Mouse (Mus musculus): ENCODE data around the gene Tmem50b.
A peak's percentile ranks its signal among the peaks of the same experiment; 100 is the strongest.

Tmem50b gene

GRCm38 (mm10) chr16:91565292-91565951, 32.2 kb downstream of the Tmem50b start:
- DNase-seq (ENCODE audit: extremely low read depth, low read depth), result no peak

- DNase-seq (ENCODE audit: extremely low read depth, low read depth), result no peak
Measured at GRCm38 (mm10) chr16:91564580-91565291, 32.9 kb downstream of the Tmem50b start.

GRCm38 (mm10) chr16:91561541-91562457, 35.8 kb downstream of the Tmem50b start:
- no peak for DNase-seq (ENCODE audit: extremely low read depth, low read depth)

- DNase-seq (ENCODE audit: extremely low read depth, low read depth), result no peak
Measured at GRCm38 (mm10) chr16:91561099-91561498, 36.5 kb downstream of the Tmem50b start.

GRCm38 (mm10) chr16:91557693-91558092, 39.9 kb downstream of the Tmem50b start:
- no peak for DNase-seq (ENCODE audit: extremely low read depth, low read depth)

- DNase-seq (ENCODE audit: extremely low read depth, low read depth), result no peak
Measured at GRCm38 (mm10) chr16:91557214-91557613, 40.4 kb downstream of the Tmem50b start.

- no peak for DNase-seq (ENCODE audit: extremely low read depth, low read depth)
Measured at GRCm38 (mm10) chr16:91556659-91557058, 40.9 kb downstream of the Tmem50b start.

- DNase-seq (ENCODE audit: extremely low read depth, low read depth), result no peak
Measured at GRCm38 (mm10) chr16:91555017-91555605, 42.5 kb downstream of the Tmem50b start.

- no peak for DNase-seq (ENCODE audit: extremely low read depth, low read depth)
Measured at GRCm38 (mm10) chr16:91553625-91554024, 44.0 kb downstream of the Tmem50b start.

- no peak for DNase-seq (ENCODE audit: extremely low read depth, low read depth)
Measured at GRCm38 (mm10) chr16:91552072-91552471, 45.5 kb downstream of the Tmem50b start.

- DNase-seq (ENCODE audit: extremely low read depth, low read depth), result no peak
Measured at GRCm38 (mm10) chr16:91551081-91551524, 46.5 kb downstream of the Tmem50b start.

- DNase-seq (ENCODE audit: extremely low read depth, low read depth), result no peak
Measured at GRCm38 (mm10) chr16:91549616-91550015, 48.0 kb downstream of the Tmem50b start.

GRCm38 (mm10) chr16:91548996-91549395, 48.6 kb downstream of the Tmem50b start:
- no peak for DNase-seq (ENCODE audit: extremely low read depth, low read depth)

- DNase-seq (ENCODE audit: extremely low read depth, low read depth), result no peak
Measured at GRCm38 (mm10) chr16:91548586-91548985, 49.0 kb downstream of the Tmem50b start.

- no peak for DNase-seq (ENCODE audit: extremely low read depth, low read depth)
Measured at GRCm38 (mm10) chr16:91547974-91548373, 49.6 kb downstream of the Tmem50b start.

- DNase-seq (ENCODE audit: extremely low read depth, low read depth), result no peak
Measured at GRCm38 (mm10) chr16:91546836-91547741, 50.5 kb downstream of the Tmem50b start, which contains the start of gene Ifngr2. Gene Ifngr2 (plus strand): TSS chr16:91547072.

- DNase-seq (ENCODE audit: extremely low read depth, low read depth), result no peak
Measured at GRCm38 (mm10) chr16:91546391-91546835, 51.2 kb downstream of the Tmem50b start.

- peak; percentile 93 for DNase-seq (ENCODE audit: extremely low read depth, low read depth)
Measured at GRCm38 (mm10) chr16:91545597-91546281, 51.9 kb downstream of the Tmem50b start.

- DNase-seq (ENCODE audit: extremely low read depth, low read depth), result no peak
Measured at GRCm38 (mm10) chr16:91543619-91544018, 54.0 kb downstream of the Tmem50b start.
